Mouse (Mus musculus): ENCODE measurements at regions not wholly inside any gene's neighbourhood (a gene's known extent, or its start where the extent isn't known, plus 50 kb on each side); places are given as distances from the start of the nearest gene placed in this dataset.

GRCm38 (mm10) chr16:76549628-76550027 lies 176.0 kb upstream of the Nrip1 start:
- H3K4me3 ChIP-seq (replicated peaks), result no peak overlapping the region
- H3K36me3 ChIP-seq, result no peaks in the 10 kb centered on the region
- H3K4me2 ChIP-seq, result no peak overlapping the region
- 81% methylated on average over 5 of the region's 5 CpGs for WGBS
- ATAC-seq (ENCODE audit: low FRiP score), result no peak
- no peaks in the 10 kb centered on the region for H3K9me3 ChIP-seq (replicated peaks)
- no peaks in the 10 kb centered on the region for H3K4me1 ChIP-seq
- no peak overlapping the region for H3K27ac ChIP-seq (replicated peaks)
- no peak overlapping the region for H3K9ac ChIP-seq (replicated peaks)
- H3K27me3 ChIP-seq (replicated peaks), result no peaks in the 10 kb centered on the region

GRCm38 (mm10) chr16:76547087-76547486 lies 173.5 kb upstream of the Nrip1 start:
- Histone ChIP-seq H3K4me3 (replicated peaks) (no peak overlapping the region), H3K36me3 (no peaks in the 10 kb centered on the region), H3K27me3 (replicated peaks) (no peaks in the 10 kb centered on the region), H3K27ac (replicated peaks) (no peak overlapping the region), H3K4me1 (no peaks in the 10 kb centered on the region), H3K9me3 (replicated peaks) (no peaks in the 10 kb centered on the region), H3K9ac (replicated peaks) (no peak overlapping the region), H3K4me2 (no peak overlapping the region)
- WGBS, result 95% methylated on average over 4 of the region's 4 CpGs
- no peak for ATAC-seq (ENCODE audit: low FRiP score)

- H3K9me3 ChIP-seq (replicated peaks), result no peaks in the 10 kb centered on the region
- no peak for ATAC-seq (ENCODE audit: low FRiP score)
- WGBS, result 96% methylated on average over 2 of the region's 2 CpGs
- H3K36me3 ChIP-seq, result no peaks in the 10 kb centered on the region
- no peak overlapping the region for H3K4me3 ChIP-seq (replicated peaks)
- no peaks in the 10 kb centered on the region for H3K4me1 ChIP-seq
- H3K27me3 ChIP-seq (replicated peaks), result no peaks in the 10 kb centered on the region
- no peak overlapping the region for H3K4me2 ChIP-seq
- H3K9ac ChIP-seq (replicated peaks), result no peak overlapping the region
- no peak overlapping the region for H3K27ac ChIP-seq (replicated peaks)
Measured at GRCm38 (mm10) chr16:76546632-76547031, 173.0 kb upstream of the Nrip1 start.

GRCm38 (mm10) chr16:76545942-76546341 lies 172.3 kb upstream of the Nrip1 start:
- Histone ChIP-seq H3K27ac (replicated peaks) (no peak overlapping the region), H3K4me2 (no peak overlapping the region), H3K27me3 (replicated peaks) (no peaks in the 10 kb centered on the region), H3K4me3 (replicated peaks) (no peak overlapping the region), H3K9me3 (replicated peaks) (no peaks in the 10 kb centered on the region), H3K4me1 (no peaks in the 10 kb centered on the region), H3K9ac (replicated peaks) (no peak overlapping the region), H3K36me3 (no peaks in the 10 kb centered on the region)
- 90% methylated on average over 2 of the region's 2 CpGs for WGBS
- ATAC-seq (ENCODE audit: low FRiP score), result no peak

- Histone ChIP-seq H3K4me3 (replicated peaks) (no peak overlapping the region), H3K36me3 (no peaks in the 10 kb centered on the region), H3K4me2 (no peak overlapping the region), H3K4me1 (no peaks in the 10 kb centered on the region; the same call in 1 of the 2 replicates), H3K9ac (replicated peaks) (no peak overlapping the region), H3K9me3 (replicated peaks) (no peaks in the 10 kb centered on the region), H3K27me3 (replicated peaks) (no peaks in the 10 kb centered on the region), H3K27ac (replicated peaks) (no peak overlapping the region)
- ATAC-seq (ENCODE audit: low FRiP score), result no peak
- 86% methylated on average over 4 of the region's 4 CpGs for WGBS
Measured at GRCm38 (mm10) chr16:76544972-76545371, 171.3 kb upstream of the Nrip1 start.

- Histone ChIP-seq H3K27me3 (replicated peaks) (no peaks in the 10 kb centered on the region), H3K4me2 (no peak overlapping the region), H3K4me3 (replicated peaks) (no peak overlapping the region), H3K9ac (replicated peaks) (no peak overlapping the region), H3K27ac (replicated peaks) (no peak overlapping the region), H3K9me3 (replicated peaks) (no peaks in the 10 kb centered on the region), H3K36me3 (no peaks in the 10 kb centered on the region), H3K4me1 (peaks cover 7% of the 10 kb centered on the region)
- no peak for ATAC-seq (ENCODE audit: low FRiP score)
- 68% methylated on average over 5 of the region's 5 CpGs for WGBS
Measured at GRCm38 (mm10) chr16:76540964-76541363, 167.3 kb upstream of the Nrip1 start.

GRCm38 (mm10) chr16:76540328-76540923 lies 166.8 kb upstream of the Nrip1 start:
- H3K9me3 ChIP-seq (replicated peaks), result no peaks in the 10 kb centered on the region
- no peaks in the 10 kb centered on the region for H3K27me3 ChIP-seq (replicated peaks)
- H3K9ac ChIP-seq (replicated peaks), result no peak overlapping the region
- H3K4me1 ChIP-seq, result peaks cover 7% of the 10 kb centered on the region
- no peak overlapping the region for H3K4me3 ChIP-seq (replicated peaks)
- H3K27ac ChIP-seq (replicated peaks), result no peak overlapping the region
- no peak for ATAC-seq (ENCODE audit: low FRiP score)
- no peak overlapping the region for H3K4me2 ChIP-seq
- no peaks in the 10 kb centered on the region for H3K36me3 ChIP-seq
- WGBS, result 58% methylated on average over 8 of the region's 8 CpGs

- no peak; the same call in 1 of the 2 replicates for ATAC-seq (ENCODE audit: low FRiP score)
- WGBS, result 5% methylated on average over 6 of the region's 6 CpGs
- Histone ChIP-seq H3K9ac (replicated peaks) (no peak overlapping the region), H3K27ac (replicated peaks) (no peak overlapping the region), H3K27me3 (replicated peaks) (no peaks in the 10 kb centered on the region), H3K4me3 (replicated peaks) (no peak overlapping the region), H3K4me1 (peaks cover 7% of the 10 kb centered on the region), H3K9me3 (replicated peaks) (no peaks in the 10 kb centered on the region), H3K4me2 (no peak overlapping the region), H3K36me3 (no peaks in the 10 kb centered on the region)
Measured at GRCm38 (mm10) chr16:76539669-76540068, 166.0 kb upstream of the Nrip1 start.

GRCm38 (mm10) chr16:76537871-76538270 lies 164.2 kb upstream of the Nrip1 start:
- no peak for ATAC-seq (ENCODE audit: low FRiP score)
- Histone ChIP-seq H3K27me3 (replicated peaks) (no peaks in the 10 kb centered on the region), H3K9me3 (replicated peaks) (no peaks in the 10 kb centered on the region), H3K4me2 (no peak overlapping the region), H3K36me3 (no peaks in the 10 kb centered on the region), H3K9ac (replicated peaks) (no peak overlapping the region), H3K4me3 (replicated peaks) (no peak overlapping the region), H3K27ac (replicated peaks) (no peak overlapping the region), H3K4me1 (peaks cover 7% of the 10 kb centered on the region)
- 89% methylated on average over 11 of the region's 11 CpGs for WGBS

- 93% methylated on average over 8 of the region's 8 CpGs for WGBS
- H3K9me3 ChIP-seq (replicated peaks), result no peaks in the 10 kb centered on the region
- no peak overlapping the region for H3K27ac ChIP-seq (replicated peaks)
- ATAC-seq (ENCODE audit: low FRiP score), result no peak
- H3K36me3 ChIP-seq, result no peaks in the 10 kb centered on the region
- H3K9ac ChIP-seq (replicated peaks), result no peak overlapping the region
- H3K27me3 ChIP-seq (replicated peaks), result no peaks in the 10 kb centered on the region
- H3K4me2 ChIP-seq, result no peak overlapping the region
- H3K4me1 ChIP-seq, result no peaks in the 10 kb centered on the region
- H3K4me3 ChIP-seq (replicated peaks), result no peak overlapping the region
Measured at GRCm38 (mm10) chr16:76532928-76533217, 159.2 kb upstream of the Nrip1 start.

- H3K4me3 ChIP-seq (replicated peaks), result no peak overlapping the region
- H3K4me1 ChIP-seq, result no peaks in the 10 kb centered on the region
- H3K4me2 ChIP-seq, result no peak overlapping the region
- no peak overlapping the region for H3K9ac ChIP-seq (replicated peaks)
- no peak overlapping the region for H3K27ac ChIP-seq (replicated peaks)
- H3K27me3 ChIP-seq (replicated peaks), result no peaks in the 10 kb centered on the region
- H3K9me3 ChIP-seq (replicated peaks), result no peaks in the 10 kb centered on the region
- no peaks in the 10 kb centered on the region for H3K36me3 ChIP-seq
- WGBS, result 82% methylated on average over 19 of the region's 19 CpGs
- ATAC-seq (ENCODE audit: low FRiP score), result no peak
Measured at GRCm38 (mm10) chr16:76532142-76532927, 158.7 kb upstream of the Nrip1 start.

- WGBS, result 96% methylated on average over 3 of the region's 3 CpGs
- H3K9ac ChIP-seq (replicated peaks), result no peak overlapping the region
- no peaks in the 10 kb centered on the region for H3K27me3 ChIP-seq (replicated peaks)
- no peak overlapping the region for H3K27ac ChIP-seq (replicated peaks)
- no peak overlapping the region for H3K4me3 ChIP-seq (replicated peaks)
- no peaks in the 10 kb centered on the region for H3K36me3 ChIP-seq
- no peaks in the 10 kb centered on the region for H3K4me1 ChIP-seq
- no peak overlapping the region for H3K4me2 ChIP-seq
- H3K9me3 ChIP-seq (replicated peaks), result no peaks in the 10 kb centered on the region
- no peak for ATAC-seq (ENCODE audit: low FRiP score)
Measured at GRCm38 (mm10) chr16:76530886-76531285, 157.3 kb upstream of the Nrip1 start.

Data from neural tube, embryonic 15.5 days (tissue).